Mouse (Mus musculus) forebrain, postnatal 0 days (tissue): Measurements from ENCODE around the gene Dnlz. TPM values are rescaled to one million over a fixed set of nuclear protein-coding genes. Genes with fewer than 3 reads are reported as not detected.

ENCODE experiments used
- ATAC-seq: fragments of 200-750 bp; cut with Nextera tagmentation; 2 replicates; pipeline ENCODE4 v1.8.0; 2017; ENCODE audit warnings: mild to moderate bottlenecking, moderate library complexity
- DNase-seq: peaks from one replicate; pipeline ENCODE4 v3.0.0-alpha.2; 2015
- H3K27ac ChIP-seq: fragments of 300-500 bp; sonication (generic); 2 replicates; pipeline ENCODE4 v1.5.1; 2014; ENCODE audit warnings: low read depth, mild to moderate bottlenecking, antibody characterized with exemption, low read length, moderate library complexity, mixed read lengths
- H3K27me3 ChIP-seq: fragments of 300-500 bp; sonication (generic); 2 replicates; pipeline ENCODE4 v1.6.1; 2014; ENCODE audit warnings: mild to moderate bottlenecking, low read length, mixed read lengths; ENCODE audit not compliant: insufficient read depth
- H3K36me3 ChIP-seq: fragments of 300-500 bp; sonication (generic); 2 replicates; pipeline ENCODE4 v1.6.1; 2014; ENCODE audit warnings: mild to moderate bottlenecking, moderate library complexity; ENCODE audit not compliant: insufficient read depth
- H3K4me1 ChIP-seq: fragments of 300-500 bp; sonication (generic); 2 replicates; pipeline ENCODE4 v1.6.1; 2014; ENCODE audit warnings: antibody characterized with exemption; ENCODE audit not compliant: insufficient read depth
- H3K4me2 ChIP-seq: fragments of 300-500 bp; sonication (generic); 2 replicates; pipeline ENCODE4 v1.6.1; 2014; ENCODE audit warnings: low read depth, mild to moderate bottlenecking, moderate library complexity
- H3K4me3 ChIP-seq: fragments of 300-500 bp; sonication (generic); 2 replicates; pipeline ENCODE4 v1.5.1; 2014; ENCODE audit warnings: low read depth, low read length, mixed read lengths
- H3K9ac ChIP-seq: fragments of 300-500 bp; sonication (generic); 2 replicates; pipeline ENCODE4 v1.6.1; 2014; ENCODE audit warnings: mild to moderate bottlenecking
- H3K9me3 ChIP-seq: fragments of 300-500 bp; sonication (generic); 2 replicates; pipeline ENCODE4 v1.6.1; 2016; ENCODE audit warnings: low read length
- CTCF ChIP-seq: sonication (generic); IDR thresholded peaks from 2 replicates; pipeline ENCODE4 v1.5.1; 2016; ENCODE audit warnings: antibody characterized with exemption, control low read depth, low read depth
- WGBS: fragments of 180-500 bp; shearing (Covaris S2); extraction: QIAGEN DNeasy Blood & Tissue Kit; methylation state at CpG from one replicate; pipeline ENCODE4 v1.1.7; 2014; 5-methylcytosine and 5-hydroxymethylcytosine counted together
- polyA plus RNA-seq: library from polyadenylated mRNA; unstranded; fragments of >200 nt; fragmentation: Nextera tagmentation; extraction: Ambion mirVana; gene quantifications from 2 replicates; pipeline ENCODE4 v1.2.1, GENCODE M21; 2015
- total RNA-seq: library from RNA; depleted of rRNA; stranded (reverse); fragments of >200 nt; gene quantifications from 2 replicates; pipeline ENCODE4 v1.2.3, GENCODE M21; 2014

Dnlz gene
- total and polyA plus RNA-seq, 2 experiments from 2014 or later = 28.8 to 32.2 TPM

- Histone ChIP-seq H3K9ac (0 out of 2 replicates have a peak overlapping the region, but pooled peaks have one; percentile 6), H3K4me1 (no peaks in the 10 kb centered on the region), H3K27me3 (no peaks in the 10 kb centered on the region), H3K4me3 (no peak overlapping the region), H3K4me2 (no peak overlapping the region), H3K27ac (0 out of 2 replicates have a peak overlapping the region, but pooled peaks have one; percentile 3), H3K36me3 (peaks cover 68% of the 10 kb centered on the region), H3K9me3 (no peaks in the 10 kb centered on the region)
- no peak for TF ChIP-seq CTCF
- DNase-seq (no peak), ATAC-seq (peak; percentile 61)
- 92% methylated on average over 4 of the region's 4 CpGs for WGBS
Observed at GRCm38 (mm10) chr2:26330056-26330468, 21.8 kb downstream of the Dnlz start.

DNA sequence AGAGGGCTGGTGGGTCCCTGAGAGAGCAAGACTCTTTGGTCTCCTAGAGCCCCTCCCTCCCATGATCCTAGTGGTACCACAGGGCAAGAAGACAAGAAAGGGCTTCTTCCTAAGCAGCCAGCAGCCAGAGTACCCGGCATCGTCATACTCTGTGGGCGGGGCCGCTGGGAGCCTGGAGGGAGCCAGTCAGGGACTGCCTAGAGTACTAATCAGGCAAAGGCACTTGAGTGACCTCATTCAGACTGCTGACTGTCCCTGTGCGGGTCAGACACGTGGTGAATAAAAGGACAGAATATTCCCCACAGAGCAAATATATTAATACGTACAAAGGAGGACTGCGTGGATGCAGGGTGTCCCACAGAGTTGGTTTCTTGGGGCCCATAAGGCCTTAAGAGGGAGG lies 22.5 kb downstream of the Dnlz start:
- Histone ChIP-seq H3K4me2 (no peak overlapping the region), H3K4me1 (no peaks in the 10 kb centered on the region), H3K36me3 (peaks cover 74% of the 10 kb centered on the region), H3K9me3 (no peaks in the 10 kb centered on the region), H3K4me3 (no peak overlapping the region), H3K27ac (no peak overlapping the region), H3K27me3 (no peaks in the 10 kb centered on the region), H3K9ac (no peak overlapping the region)
- no peak for TF ChIP-seq CTCF
- DNase-seq (no peak), ATAC-seq (peak; percentile 36)
- 54% methylated on average over 8 of the region's 8 CpGs for WGBS

GRCm38 (mm10) chr2:26327852-26328251 lies 24.1 kb downstream of the Dnlz start:
- no peak overlapping the region for H3K27ac ChIP-seq
- H3K4me2 ChIP-seq = no peak overlapping the region
- DNase-seq (no peak), ATAC-seq (no peak)
- H3K9me3 ChIP-seq = no peaks in the 10 kb centered on the region
- H3K4me3 ChIP-seq = no peak overlapping the region
- peaks cover 88% of the 10 kb centered on the region for H3K36me3 ChIP-seq
- H3K4me1 ChIP-seq = no peaks in the 10 kb centered on the region
- no peak overlapping the region for H3K9ac ChIP-seq
- WGBS = 87% methylated on average over 4 of the region's 4 CpGs
- TF ChIP-seq CTCF = no peak
- no peaks in the 10 kb centered on the region for H3K27me3 ChIP-seq

DNA sequence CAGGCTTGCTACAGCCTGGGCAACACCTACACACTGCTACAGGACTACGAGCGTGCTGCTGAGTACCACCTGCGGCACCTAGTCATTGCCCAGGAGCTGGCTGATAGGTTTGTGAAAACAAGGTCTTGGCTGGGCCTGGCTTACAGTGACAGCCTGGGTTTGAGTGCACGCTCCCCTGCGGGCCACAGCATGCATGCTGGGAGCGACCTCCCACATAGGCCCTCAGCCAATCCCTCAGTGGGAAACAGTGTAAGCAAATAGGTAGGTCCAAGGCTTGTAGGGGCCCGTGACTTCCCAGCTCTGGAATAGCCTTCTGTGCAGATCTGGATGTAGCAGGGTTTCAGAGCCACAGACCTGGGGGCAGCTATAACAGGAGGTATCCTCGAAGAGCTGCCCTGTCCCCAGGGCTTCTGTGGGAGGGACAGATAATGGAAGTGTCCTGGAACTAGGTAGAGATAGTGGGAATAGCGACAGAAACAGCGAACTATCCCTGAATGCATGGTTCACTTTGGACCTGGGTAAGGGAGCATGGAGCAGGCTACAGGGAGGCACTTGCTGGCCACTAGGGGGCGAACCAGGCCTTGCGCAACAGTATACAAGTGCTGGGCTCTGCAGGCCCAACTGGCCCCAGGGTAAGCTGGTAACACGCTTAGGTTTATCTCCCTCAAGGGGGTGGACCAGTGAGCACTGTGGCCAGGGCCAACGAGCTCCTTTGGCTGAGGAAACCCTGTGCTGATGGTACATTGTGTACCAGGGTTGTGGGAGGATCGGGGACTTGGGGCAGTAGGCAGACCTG lies 26.3 kb downstream of the Dnlz start:
- H3K4me2 ChIP-seq = no peak overlapping the region
- no peak overlapping the region for H3K27ac ChIP-seq
- 67% methylated on average over 15 of the region's 15 CpGs for WGBS

GRCm38 (mm10) chr2:26324917-26325316 lies 27.0 kb downstream of the Dnlz start:
- Histone ChIP-seq H3K9ac (no peak overlapping the region), H3K27me3 (no peaks in the 10 kb centered on the region), H3K4me2 (no peak overlapping the region), H3K27ac (no peak overlapping the region), H3K4me1 (no peaks in the 10 kb centered on the region), H3K9me3 (no peaks in the 10 kb centered on the region), H3K36me3 (peaks cover 67% of the 10 kb centered on the region), H3K4me3 (no peak overlapping the region)
- ATAC-seq (peak; percentile 40; the same call in 1 of the 2 replicates), DNase-seq (no peak)
- peak; percentile 61 for TF ChIP-seq CTCF
- WGBS = 86% methylated on average over 2 of the region's 2 CpGs

More for the DNA sequence above, 26.3 kb downstream of the Dnlz start:
- DNase-seq = peak; percentile 62
- Histone ChIP-seq H3K9ac (no peak overlapping the region), H3K36me3 (peaks cover 73% of the 10 kb centered on the region), H3K27me3 (no peaks in the 10 kb centered on the region), H3K9me3 (no peaks in the 10 kb centered on the region), H3K4me3 (no peak overlapping the region), H3K4me1 (no peaks in the 10 kb centered on the region)
- TF ChIP-seq CTCF = peak; percentile 92
- peak; percentile 81 for ATAC-seq

DNA sequence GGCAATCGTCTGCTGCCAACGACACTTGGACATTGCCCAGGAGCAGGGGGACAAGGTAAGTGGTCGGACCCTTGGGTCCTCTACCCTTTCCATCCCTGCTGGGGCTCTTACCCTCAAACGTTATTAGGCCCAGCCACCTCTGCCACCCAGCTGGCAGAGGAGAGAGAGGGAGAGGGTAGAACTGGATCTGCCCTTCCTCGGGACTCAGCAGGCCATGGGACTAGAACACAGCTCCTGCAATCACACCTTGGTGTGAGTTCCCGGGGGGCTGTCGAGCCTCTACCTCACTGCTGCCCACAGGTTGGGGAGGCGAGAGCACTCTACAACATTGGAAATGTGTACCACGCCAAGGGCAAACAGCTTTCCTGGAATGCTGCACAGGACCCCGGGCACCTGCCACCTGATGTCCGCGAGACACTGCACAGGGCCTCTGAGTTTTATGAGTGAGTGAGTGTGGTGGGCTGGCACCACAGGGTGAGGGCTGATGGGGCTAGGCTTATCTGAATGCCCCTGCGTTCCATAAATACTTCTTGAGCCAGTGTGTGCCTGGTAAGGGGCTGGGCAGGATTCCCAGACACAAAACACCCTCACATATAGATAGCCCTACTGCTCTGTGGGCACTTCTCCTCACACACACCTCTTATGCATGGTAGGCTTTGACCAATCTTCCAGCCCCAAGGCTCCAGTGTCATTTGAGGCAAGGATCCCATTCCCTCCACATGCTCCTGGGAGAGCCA lies 28.2 kb downstream of the Dnlz start:
- no peak overlapping the region for H3K4me3 ChIP-seq
- no peaks in the 10 kb centered on the region for H3K27me3 ChIP-seq
- H3K4me2 ChIP-seq = no peak overlapping the region
- ATAC-seq = no peak
- H3K36me3 ChIP-seq = peaks cover 59% of the 10 kb centered on the region
- no peak for DNase-seq
- no peak overlapping the region for H3K9ac ChIP-seq
- 94% methylated on average over 13 of the region's 13 CpGs for WGBS
- no peak overlapping the region for H3K27ac ChIP-seq
- peaks cover 3% of the 10 kb centered on the region; the same call in 1 of the 2 replicates for H3K4me1 ChIP-seq
- no peak for TF ChIP-seq CTCF
- no peaks in the 10 kb centered on the region for H3K9me3 ChIP-seq
